In the genomic region with DNA sequence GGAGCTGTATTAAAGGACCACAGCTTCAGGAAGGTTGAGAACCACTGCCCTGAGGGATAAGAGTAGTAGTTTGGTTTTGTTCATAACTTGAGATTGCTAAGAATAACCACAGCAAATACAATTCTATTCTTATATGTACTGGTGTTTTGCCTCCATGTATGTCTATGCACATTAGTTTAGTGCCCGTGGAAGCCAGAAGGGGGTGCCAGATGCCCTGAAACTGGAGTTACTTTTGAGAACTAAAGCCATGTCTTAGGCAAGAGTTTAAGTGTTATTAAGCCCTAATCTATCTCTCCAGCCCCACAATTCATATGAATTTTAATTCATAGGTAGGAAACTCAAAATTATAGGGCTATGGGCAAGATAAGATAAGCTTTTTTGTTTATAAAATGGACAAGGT, we compare ENCODE assay signal across 8 mouse cellular contexts. TPM values are rescaled to one million over a fixed set of nuclear protein-coding genes. Genes with fewer than 3 reads are reported as not detected.
A peak's percentile ranks its signal among the peaks of the same experiment; 100 is the strongest.
DNase-seq lines count a peak whose midpoint lies in the region.

No protein-coding gene starts in this region.

- DNase-seq in cerebellum, postnatal 14 days = peak; percentile 41 to 61
- no peak for DNase-seq in cerebellum, adult 11-12 months
- DNase-seq in urinary bladder, adult 2 months (ENCODE audit: low spot score) = peak; percentile 28
- no peak for DNase-seq in urinary bladder, postnatal 10 days (ENCODE audit: low spot score)
- peak; percentile 26 for DNase-seq in forelimb bud, embryonic 11.5 days (ENCODE audit: low read depth, low spot score)
- DNase-seq in layer of hippocampus, postnatal 14 days (ENCODE audit: low spot score in 2 of 2) = peak; percentile 11 to 55
- peak; percentile 73 for DNase-seq in naive thymus-derived CD4-positive, alpha-beta T cell, adult 2 months (ENCODE audit: low read depth)
- peak; percentile 72 for DNase-seq in thymus, postnatal 0 days (ENCODE audit: low spot score)

RNA-seq across cellular contexts. Expression of gene Exd1, which starts 5.3 kb away (rescaled TPM):
- 3.1 TPM in 2 replicates for polyA plus RNA-seq in urinary bladder, adult 2 months (2012; rRNA removed)
- 1 to 10 TPM in 1 of 2 experiments, under 1 TPM in 1; 0.62 to 1.1 TPM for total RNA-seq in layer of hippocampus, postnatal 14 days (2021)
- 0.06 and 0.09 TPM in 2 replicates for polyA plus RNA-seq in thymus, postnatal 0 days (2015; fragmentation: Nextera tagmentation; extraction: Ambion mirVana)

RNA-seq across cellular contexts. Expression of gene Chp1, which starts 5.4 kb away (rescaled TPM):
- 133 and 134 TPM in 2 replicates for polyA plus RNA-seq in urinary bladder, adult 2 months (2012; rRNA removed)
- total RNA-seq in layer of hippocampus, postnatal 14 days (2021) = 100 to 1,000 TPM; 151 TPM
- polyA plus RNA-seq in thymus, postnatal 0 days (2015; fragmentation: Nextera tagmentation; extraction: Ambion mirVana) = 71.1 and 72.1 TPM in 2 replicates

Comparison
In these comparisons a context has a peak if more than half of its experiments do, and no peak if none do; other contexts are left out.
1. DNase-seq: peak in cerebellum, postnatal 14 days (2 of 2), urinary bladder, adult 2 months (single experiment), forelimb bud, embryonic 11.5 days (single experiment), layer of hippocampus, postnatal 14 days (2 of 2), naive thymus-derived CD4-positive, alpha-beta T cell, adult 2 months (single experiment) and thymus, postnatal 0 days (single experiment); none in cerebellum, adult 11-12 months (single experiment) and urinary bladder, postnatal 10 days (single experiment).